Mouse (Mus musculus): Measurements from ENCODE around the gene Enoph1.

- TF ChIP-seq CTCF (IDR thresholded peaks at IDR 0.05) (no peak; the same call in none of the 2 replicates), POLR2A (IDR thresholded peaks at IDR 0.05; ENCODE audit: insufficient read depth, low read depth, low read length) (no peak)
These were observed 30.5 kb downstream of the Enoph1 start for GRCm38 (mm10) chr5:100070255-100070654.

Measured in heart, adult 2 months (tissue).